Mouse (Mus musculus) brain, embryonic 18.5 days (tissue): ENCODE results near the gene Eloa.
"Not testable (repeated sequence)": the region's sequence is repeated elsewhere in the genome, so short reads cannot be mapped to it uniquely, and the experiment has no call there.

Experiments used
- DNase-seq: peaks from one replicate; pipeline ENCODE4 v3.0.0-alpha.2; 2012; ENCODE audit warnings: low read depth, low spot score

Gene Eloa

DNA sequence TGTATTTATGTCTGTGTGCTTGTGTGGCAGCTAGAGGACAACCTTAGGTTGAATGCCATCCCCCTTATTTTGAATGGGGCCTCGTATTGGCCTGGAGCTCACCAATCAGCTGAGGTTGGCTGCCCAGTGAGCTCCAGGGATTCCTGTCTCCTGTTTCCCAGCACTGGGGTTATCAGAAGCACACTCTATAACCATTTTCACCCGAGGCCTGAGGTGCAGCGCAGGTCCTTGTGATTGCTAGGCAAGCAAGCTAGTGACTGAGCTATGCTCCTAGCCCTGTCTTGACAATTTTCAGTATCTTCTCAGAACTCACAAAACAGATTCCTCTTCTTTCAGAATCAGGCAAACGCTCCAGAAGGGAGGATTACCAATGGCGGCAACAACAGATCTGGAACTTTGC, 37.0 kb downstream of the Eloa start:
- DNase-seq, result no peak

DNA sequence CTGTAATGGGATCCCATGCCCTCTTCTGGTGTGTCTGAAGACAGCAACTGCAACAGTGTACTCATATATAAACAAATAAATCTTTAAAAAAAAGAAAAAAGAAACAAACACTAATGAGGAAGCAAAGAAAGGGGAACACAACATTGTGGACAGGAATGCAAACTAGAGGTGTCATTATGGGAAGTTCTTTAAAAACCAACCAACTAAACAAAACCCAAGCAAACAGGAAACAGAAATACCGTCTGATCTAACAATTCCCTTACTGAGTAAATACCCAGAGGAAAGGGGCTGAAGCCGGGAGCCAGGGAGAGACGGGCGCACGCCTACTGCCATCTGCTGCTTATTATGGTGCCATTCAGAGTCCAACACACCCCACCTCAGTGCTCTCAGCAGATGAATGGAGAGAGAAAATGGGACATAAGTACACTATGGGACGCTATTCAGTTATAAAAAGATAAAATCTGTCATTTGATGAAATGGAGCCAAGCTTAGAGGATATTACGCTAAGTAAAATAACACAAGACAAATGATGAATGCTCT, 40.0 kb downstream of the Eloa start:
- DNase-seq, result no peak

DNA sequence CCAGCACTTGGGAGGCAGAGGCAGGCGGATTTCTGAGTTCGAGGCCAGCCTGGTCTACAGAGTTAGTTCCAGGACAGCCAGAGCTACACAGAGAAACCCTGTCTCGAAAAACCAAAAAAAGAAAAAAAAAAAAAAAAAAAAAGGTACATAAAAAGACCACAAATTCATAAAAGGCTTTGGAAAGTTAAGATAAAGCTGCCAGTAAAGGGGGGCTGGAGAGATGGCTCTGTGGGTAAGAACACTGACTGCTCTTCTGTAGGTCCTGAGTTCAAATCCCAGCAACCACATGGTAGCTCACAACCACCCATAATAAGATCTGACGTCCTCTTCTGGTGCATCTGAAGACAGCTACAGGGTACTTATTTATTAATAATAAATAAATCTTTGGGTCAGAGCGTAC, 41.3 kb downstream of the Eloa start:
- DNase-seq, result not testable (repeated sequence)

DNA sequence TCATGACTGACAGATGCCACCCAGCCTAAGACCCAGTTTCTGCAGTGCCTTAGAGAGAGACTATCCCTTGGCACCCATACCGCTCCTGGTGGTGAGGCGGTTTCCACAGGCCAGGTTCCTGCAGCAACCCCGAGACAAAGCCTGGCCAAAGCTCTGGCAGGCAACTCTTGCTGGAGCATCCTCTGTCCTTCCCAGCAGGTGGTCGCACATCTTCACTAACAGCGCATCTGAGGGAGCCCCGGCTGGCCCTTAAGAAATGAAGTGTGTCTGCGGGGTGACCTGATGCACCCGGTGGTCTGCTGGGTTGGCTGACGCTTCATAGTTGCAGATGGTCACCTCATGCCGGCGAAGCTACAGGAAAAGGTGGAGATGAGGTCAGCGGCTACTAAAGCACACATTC, 45.4 kb downstream of the Eloa start:
- no peak for DNase-seq

DNA sequence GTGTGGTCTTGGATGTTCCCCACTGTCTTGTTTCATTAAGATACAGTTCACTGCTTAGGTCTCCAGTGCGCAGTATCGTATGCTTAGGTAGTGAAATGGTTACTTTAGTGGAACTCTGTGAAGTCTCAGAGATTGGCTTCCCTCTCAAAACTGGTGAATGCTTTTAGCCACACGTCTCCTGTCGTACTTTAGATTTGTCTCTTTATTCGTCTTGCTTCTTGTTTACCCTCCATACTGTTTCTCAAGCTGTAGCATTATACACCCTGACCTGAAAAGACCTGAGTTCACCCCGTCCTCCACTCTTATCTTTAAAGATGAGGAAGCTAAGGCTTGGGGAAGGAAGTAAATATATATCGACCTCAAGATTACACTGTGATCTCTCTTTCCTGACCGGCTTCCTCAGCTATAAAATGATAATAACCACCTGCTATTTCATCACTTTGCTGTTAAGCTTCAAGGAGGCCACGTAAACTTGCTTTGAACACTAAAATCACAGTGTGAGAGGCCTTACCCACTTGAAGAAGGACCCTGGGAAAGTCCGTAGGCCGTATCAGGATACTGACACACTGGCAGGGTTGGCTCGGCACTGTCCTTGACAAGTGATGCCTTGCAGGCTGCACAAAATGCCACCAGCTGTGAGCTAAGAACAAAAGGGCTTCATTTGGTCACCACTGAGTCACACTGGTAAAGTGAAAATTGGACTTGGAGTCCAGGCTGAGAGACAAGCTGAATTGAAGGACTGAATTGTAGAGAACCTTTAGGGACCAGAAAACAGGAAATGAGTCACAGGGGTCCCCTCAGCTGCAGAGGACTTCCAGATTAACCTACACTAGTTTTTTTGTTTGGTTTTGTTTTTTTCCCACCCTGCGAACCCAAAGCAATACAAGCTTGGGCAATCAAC, 48.4 kb downstream of the Eloa start:
- no peak for DNase-seq

DNA sequence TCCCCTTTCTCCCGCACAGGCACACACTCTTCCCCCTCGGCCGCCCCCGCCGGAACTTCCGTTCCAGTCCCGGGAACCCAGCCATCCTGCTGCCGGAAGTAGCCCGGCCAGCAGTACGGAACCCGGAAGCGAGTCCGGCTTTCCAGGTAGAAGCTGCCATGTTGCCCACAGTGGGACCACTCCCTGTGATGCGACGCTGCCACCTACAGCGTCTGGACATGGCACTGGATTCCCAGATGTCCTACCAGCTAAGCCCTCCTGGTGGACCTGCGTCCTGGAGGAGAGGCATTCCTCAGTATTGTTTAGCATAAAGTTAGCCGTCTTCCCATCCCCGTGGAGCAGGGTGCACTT, 49.0 kb downstream of the Eloa start, which contains the start of gene Lypla2:
Gene Lypla2 (minus strand): TSS at position 71 of the 351 bp plus-strand sequence.
- peak; percentile 77 for DNase-seq

DNA sequence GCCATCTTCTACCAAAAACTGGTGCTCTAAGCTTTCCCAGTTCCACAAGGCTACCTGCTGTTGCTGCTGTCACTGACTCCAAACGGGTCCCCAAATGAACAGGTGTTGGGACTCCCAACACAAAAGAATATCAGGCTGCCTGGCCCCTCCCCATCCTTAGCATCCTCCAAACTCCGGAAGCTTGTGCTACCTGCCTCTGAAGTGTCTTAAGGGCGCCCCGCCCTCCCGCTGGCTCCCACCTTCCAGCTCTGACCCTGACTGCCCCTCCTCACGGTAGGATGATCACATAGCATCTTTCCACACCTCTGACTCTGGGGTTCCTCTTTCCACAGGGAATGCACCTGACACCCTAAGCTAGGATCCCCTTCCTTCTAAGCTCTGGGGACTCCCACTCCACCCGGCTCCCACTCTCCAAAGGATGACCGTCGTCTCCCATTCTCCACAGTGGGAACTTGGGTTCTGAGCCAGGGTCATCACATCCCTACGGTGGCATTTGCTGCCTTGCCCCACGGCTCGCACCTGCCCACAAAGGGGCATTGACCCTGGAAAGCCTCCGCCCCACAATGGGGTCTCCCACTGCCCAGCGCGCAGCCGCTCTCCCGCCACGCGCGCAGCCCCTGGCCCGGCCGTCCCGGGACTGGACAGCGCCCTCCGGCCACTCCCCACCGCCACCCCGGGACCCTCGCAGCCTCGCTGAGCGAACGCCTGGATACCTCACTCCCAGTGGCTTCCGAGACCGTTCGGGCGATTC, 49.6 kb downstream of the Eloa start:
- DNase-seq, result no peak

DNA sequence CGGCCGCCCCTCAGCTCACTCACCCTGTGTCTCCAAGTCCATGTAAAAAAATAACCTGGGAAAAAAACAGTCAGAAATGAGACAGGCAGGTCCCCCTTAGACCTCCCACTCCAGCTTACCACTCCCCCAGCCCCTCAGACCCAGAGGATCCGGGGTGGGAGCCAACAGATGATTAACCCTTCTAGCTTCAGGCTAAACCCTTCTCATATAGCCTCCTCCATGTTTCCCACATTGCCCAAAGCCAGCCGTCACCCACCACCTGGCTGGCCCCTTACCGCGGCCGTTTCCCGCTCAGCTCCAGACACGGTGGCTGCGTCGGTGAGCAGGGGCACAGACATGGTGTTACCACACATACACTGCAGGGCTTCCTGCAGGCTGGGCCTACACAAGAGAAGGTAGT, 51.0 kb downstream of the Eloa start:
- DNase-seq, result no peak

DNA sequence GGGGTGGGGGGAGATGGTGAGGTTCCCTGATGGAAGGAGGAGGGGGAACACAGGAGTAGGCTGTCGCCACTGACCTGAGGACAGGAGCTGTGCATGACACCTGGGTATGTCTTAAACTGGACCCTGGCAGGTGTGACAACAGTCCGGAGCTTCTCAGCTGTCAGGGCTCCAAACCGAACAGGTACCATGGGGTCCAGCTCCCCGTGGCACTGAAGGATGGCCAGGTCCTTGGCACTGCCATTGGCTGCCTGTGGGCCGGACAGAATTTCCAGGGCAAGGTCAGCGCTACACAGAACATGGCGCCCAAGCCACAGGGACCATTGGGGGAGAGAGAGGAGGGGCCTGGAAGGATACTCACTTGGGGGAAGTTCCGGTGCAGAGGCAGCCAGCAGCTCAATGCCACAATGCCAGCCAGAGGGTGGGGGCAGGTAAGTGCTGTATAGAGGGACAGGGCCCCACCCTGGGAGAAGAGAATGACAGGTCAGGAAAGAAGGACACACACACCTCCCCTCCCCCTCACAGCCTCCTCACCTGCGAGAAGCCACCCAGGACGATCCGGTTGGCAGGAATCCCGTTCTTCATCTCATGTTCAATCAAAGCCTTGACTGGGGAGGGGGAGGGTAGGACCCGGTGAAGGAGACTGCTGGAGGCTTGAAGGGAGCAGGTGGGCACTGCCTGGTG, 52.4 kb downstream of the Eloa start:
- DNase-seq, result no peak

DNA sequence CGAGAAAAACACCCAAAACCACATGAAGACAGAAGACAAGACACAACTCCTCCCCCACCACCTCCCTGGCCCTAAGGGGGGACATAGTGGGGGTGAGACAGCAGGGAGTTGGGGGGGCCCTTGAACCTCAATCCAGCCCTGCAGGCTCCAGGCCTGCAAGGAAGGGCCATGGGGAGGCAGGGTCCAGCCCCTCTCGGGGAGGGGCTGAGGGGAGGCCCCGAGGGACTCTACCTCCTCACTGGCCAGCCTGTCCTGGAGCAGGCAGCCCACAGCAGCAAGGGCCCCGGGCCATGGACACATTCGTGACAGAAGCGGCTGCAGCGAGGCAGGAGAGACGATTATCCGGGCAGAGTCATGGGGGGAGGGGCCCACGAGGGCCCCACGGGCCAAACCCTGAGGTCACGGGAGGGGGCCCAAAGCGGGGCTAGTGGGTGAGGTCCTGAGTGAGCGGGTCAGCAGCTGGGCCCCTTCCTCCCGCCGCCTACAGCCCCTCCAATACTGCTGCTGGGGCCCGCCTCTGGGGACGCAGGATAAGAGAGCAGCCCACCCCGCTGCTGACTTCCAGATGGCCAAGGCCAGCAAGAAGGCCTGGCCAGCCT, 53.2 kb downstream of the Eloa start:
- no peak for DNase-seq

DNA sequence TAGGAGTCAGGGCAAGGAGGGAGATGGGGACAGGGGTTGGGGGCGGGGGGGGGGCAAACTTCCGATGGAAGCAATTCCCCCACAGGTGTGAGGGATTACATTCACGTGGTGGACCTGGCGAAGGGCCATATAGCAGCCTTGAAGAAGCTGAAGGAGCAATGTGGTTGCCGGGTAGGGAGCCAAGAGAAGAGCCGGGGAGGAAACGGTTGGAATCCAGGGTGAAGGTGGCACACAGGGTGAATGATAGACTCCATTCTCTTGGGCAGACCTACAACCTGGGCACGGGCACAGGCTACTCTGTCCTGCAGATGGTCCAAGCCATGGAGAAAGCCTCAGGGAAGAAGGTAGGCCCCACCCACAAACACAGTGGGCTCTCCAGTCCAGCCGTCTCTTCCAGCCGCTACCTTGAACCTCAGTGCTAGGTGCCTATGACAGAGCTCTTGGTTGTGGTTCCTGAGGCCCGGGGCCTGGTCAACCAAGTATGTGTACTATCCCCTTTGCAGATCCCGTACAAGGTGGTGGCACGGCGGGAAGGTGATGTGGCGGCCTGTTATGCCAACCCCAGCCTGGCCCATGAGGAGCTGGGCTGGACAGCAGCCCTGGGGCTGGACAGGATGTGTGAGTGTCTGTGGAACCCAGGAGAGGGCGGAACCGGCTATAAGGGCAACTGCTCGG, 54.3 kb downstream of the Eloa start:
- DNase-seq, result no peak

DNA sequence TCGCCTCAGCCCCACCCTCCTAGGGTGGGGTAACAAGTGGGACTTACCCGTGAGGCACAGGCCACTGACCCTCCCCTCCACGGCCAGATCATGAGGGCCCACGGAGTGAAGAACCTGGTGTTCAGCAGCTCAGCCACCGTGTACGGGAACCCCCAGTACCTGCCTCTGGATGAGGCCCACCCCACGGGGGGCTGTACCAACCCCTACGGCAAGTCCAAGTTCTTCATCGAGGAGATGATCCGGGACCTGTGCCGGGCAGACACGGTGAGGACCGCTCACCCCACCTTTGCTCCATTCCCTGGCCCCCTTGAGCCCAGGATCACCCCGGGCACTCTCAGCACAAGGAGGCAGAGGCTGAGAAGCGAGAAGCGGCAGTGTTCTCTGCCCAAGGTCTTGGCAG, 55.3 kb downstream of the Eloa start:
- no peak for DNase-seq

DNA sequence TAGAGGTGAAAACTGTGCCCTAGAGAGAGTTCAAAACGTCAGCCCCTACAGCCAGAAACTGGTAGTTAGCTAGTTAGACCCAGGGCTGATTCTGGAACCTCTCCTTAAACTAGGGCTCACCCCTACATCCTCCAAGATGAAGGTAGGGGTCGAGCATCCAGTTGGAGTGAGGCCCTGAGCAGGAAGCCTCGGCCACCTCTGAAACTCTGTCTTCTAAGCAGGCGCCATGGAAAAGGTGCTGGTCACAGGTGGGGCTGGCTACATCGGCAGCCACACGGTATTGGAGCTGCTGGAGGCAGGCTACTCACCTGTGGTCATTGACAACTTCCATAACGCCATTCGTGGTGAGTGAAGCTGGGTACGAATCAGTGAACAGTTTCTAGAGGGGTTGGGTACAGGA, 56.5 kb downstream of the Eloa start:
- DNase-seq, result no peak

DNA sequence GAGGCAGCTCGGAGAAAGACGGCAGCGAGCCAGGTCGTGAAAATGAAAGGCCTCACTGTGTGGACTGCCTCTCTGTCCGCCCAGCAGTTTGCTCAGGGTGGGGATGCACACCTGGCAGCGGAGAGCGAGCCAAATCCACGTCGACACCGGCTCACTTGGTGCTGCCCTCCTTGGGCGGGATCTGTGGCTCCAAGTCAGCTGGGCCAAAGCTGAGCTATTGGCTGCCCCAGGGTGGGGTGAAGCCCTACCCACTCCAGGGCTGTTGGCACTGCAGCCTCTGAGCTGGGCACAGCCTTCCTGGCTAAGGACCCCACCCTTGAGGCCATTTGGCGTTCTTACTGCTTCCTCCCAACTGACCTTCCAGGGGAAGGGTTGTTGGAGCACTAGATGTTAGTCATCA, 57.1 kb downstream of the Eloa start:
- no peak for DNase-seq

DNA sequence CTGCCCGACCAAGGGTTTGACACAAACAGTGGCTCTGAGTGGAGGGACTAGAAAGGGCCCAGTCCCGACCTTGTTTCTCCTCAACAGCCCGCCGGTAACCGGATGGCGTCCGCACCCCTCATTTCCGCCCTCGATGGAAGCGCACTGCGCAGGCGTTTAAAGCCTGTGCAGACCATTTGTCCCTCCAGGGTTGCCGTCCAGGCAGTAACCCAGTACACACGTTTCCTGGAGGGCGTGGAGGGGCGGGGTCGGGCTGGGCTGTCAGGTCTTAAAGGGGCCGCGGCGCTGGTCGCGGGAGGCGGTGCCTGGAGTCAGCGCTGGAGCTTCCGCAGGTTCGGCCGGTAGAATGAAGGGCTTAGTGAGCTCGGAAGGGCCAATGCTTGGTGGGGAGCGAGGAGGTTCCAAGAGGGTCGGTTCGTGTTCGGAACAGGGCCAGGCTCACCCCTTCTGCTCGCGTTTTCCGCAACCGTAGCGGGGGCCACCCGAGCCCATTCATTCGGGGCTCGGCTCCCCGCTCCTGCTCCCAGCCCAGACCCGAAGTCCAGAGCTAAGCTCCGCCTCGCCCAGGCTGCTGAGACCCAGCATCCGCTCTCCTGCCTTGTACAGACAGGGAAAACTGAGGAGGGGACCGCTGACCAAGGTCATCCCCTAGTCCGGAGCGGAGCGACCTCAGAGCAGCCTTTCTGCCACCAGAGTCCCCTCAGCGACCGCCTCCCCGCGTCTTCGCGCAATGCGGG, 57.9 kb downstream of the Eloa start, which contains the start of gene Gale:
Gene Gale (plus strand): TSS at position 271 of the 737 bp plus-strand sequence.
- DNase-seq, result peak; percentile 96

DNA sequence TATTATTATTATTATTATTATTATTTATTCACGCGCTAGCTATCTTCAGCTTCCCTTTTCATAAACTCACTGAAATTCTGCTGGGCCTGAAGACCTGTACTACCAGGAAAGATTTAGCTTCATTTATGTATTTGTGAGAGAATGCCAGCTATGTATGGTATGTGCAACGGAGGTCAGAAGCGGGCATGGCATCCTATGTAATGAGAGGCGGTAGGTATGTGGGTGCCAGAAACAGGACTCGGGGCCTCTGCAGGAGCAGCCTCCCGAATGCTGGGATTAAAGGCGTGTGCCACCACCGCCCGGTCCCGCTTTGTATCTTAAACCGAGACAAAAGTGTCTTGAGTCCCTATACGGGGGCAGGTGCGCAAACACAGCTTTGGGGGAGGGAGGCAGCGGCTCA, 58.6 kb downstream of the Eloa start:
- no peak for DNase-seq

DNA sequence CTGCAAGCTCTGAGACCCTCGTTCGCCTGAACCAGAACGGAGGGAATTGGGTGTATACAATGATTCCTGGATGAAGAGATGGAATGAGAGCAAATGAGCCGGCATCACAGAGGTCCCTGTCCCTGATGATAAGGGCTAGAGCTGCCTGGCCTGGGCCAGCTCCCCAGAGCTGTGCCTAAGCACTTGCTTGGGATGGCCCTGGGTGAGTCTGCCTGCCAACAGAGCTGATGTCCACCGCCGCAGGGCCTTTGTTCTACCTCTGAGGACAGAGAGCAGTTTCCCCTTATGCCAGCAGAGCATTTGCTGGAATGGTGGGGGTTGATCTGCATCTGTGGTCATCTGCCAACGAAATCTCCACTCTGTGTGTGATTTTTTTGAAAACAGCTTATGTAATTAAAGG, 59.4 kb downstream of the Eloa start:
- no peak for DNase-seq

DNA sequence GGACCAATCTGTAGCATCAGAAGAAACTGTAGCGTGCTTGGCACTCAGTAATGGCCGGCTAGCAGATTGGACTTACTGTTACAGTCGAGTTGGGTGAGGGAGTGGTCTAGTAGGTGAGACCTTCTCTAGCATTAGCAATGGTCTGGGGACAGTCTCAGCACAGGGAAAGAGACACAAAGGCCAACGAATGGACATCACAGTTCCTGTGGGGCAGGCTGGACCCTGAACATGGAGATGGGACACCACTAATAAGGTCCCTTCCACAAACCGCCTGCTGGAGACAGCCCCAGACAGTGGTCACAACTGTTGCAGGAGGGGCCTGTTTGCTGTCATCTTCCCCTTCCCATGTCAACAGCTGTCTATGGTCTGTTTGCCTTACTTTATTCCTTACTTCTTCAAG, 59.9 kb downstream of the Eloa start:
- no peak for DNase-seq

DNA sequence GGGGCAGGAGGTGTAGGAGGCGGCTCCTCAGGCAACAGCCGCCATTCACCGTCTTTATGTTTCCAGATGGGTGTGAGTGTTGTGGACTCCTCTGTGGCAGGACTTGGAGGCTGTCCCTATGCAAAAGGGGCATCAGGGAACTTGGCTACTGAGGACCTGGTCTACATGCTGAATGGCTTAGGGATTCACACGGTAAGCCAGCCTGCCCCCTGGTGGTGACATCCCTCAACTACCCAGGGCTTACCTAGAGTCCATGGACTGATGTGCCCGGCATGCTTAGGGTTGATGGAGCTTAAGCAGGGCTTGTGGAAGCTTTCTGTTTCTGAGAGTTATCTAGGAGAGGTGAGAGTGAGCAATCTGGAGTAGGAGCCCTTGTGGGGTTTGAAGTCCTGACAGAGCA, 60.8 kb downstream of the Eloa start:
- DNase-seq, result no peak

DNA sequence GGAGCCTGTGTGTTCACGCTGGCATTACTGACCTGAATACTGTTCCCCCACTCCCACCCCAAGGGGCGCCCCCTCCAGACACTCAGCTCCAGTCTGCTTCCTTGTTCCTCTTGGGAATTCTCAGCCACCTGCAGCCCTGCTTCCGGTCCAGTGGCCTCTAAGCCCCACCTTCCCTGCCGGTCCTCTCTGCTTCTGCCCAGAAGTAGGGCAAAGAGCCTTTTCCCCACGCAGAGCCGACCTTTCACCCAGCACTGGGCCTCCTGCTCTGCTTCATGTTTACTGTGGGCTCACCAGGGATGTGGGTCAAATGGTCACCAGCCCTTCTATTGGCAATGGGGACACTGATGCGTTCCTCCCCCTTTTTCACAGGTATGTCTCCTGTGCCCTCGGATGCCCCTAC, 63.2 kb downstream of the Eloa start:
- no peak for DNase-seq
